Mouse (Mus musculus): ENCODE measurements around the gene Cdk5rap3.

- TF ChIP-seq POLR2A (IDR thresholded peaks at IDR 0.05; ENCODE audit: low read depth, low read length) (no peak), CTCF (IDR thresholded peaks at IDR 0.05; ENCODE audit: extremely low read depth, insufficient read length, insufficient replicate concordance, low read depth, low read length) (peak; percentile 73; the same call in 1 of the 2 replicates)
Observed at GRCm38 (mm10) chr11:96867149-96867548, 49.1 kb downstream of the Cdk5rap3 start.
